Mouse (Mus musculus): ENCODE data around the gene Slc12a3. TPM values are rescaled to one million over a fixed set of nuclear protein-coding genes. Genes with fewer than 3 reads are reported as not detected.

Gene Slc12a3
- polyA plus RNA-seq, 1 experiment, result 1.4 TPM

DNA sequence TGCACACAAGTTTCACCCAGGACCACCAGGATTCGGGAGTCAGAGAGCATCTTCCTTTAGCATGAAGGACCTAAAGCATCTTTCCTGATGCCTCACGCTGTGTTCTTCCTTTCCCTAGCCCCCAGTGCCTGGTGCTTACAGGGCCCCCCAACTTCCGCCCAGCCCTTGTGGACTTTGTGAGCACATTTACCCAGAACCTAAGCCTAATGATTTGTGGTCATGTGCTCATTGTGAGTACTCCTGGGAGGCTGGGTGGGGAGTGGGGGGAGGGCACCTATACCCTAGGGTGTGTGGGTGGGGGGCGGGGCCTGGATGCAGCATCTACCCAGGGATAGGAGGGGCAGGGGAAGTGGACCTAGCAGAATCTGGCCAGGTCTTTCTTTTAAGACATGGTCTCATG, 16.7 kb downstream of the Slc12a3 start:
- H3K36me3 ChIP-seq (ENCODE audit: control insufficient read depth, insufficient read depth, low read length), result no peaks in the 10 kb centered on the region
- no peak overlapping the region for H3K27ac ChIP-seq (ENCODE audit: control insufficient read depth, insufficient read depth, low read depth, low read length)
- H3K4me3 ChIP-seq (ENCODE audit: control insufficient read depth, low read depth, low read length), result no peak overlapping the region
- H3K27me3 ChIP-seq (ENCODE audit: control insufficient read depth, insufficient read depth, low read length), result no peaks in the 10 kb centered on the region
- peaks cover 4% of the 10 kb centered on the region; the same call in 1 of the 2 replicates for H3K4me1 ChIP-seq (ENCODE audit: control insufficient read depth, insufficient read depth, low read length)
- TF ChIP-seq CTCF (IDR thresholded peaks at IDR 0.05; ENCODE audit: control insufficient read depth, insufficient read depth, insufficient replicate concordance, low read depth, low read length) (no peak), POLR2A (IDR thresholded peaks at IDR 0.05; ENCODE audit: control insufficient read depth, low read depth, low read length) (no peak)

DNA sequence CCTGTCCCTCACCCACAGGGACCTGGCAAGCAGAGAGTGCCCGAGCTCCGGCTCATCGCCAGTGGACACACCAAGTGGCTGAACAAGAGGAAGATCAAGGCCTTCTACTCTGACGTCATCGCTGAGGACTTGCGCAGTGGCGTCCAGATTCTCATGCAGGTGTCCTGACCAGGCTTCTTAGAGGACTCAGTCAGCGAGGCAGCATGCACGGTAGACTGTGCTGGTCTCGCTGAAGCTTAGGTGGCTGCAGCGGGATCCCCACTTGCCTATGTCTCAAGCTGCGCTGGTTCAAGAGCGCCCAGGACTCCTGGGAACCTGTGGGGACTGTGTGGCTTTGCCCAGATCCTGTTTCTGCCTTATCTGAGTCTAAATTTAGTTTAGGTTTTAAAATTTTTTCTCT, 17.3 kb downstream of the Slc12a3 start:
- Histone ChIP-seq H3K4me3 (ENCODE audit: control insufficient read depth, low read depth, low read length) (no peak overlapping the region), H3K27ac (ENCODE audit: control insufficient read depth, insufficient read depth, low read depth, low read length) (no peak overlapping the region)

DNA sequence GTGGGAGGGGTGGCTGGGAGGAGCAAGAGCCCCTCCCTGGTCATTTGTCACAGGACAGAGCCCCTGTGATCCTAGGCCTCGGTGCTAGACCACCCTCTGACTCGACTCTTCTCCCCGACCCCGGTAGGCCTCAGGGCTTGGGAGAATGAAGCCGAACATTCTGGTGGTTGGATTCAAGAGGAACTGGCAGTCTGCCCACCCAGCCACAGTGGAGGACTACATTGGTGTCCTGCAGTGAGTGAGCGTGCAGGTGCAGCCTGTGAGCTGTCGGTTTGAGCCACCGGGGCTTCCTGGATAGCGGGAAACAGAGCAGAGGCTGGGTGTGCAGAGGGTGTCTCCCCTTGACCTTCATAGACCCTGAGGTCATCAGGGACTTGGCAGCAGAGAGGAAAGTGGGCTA, 19.4 kb downstream of the Slc12a3 start:
- Histone ChIP-seq H3K4me3 (ENCODE audit: control insufficient read depth, low read depth, low read length) (no peak overlapping the region), H3K27me3 (ENCODE audit: control insufficient read depth, insufficient read depth, low read length) (no peaks in the 10 kb centered on the region), H3K36me3 (ENCODE audit: control insufficient read depth, insufficient read depth, low read length) (no peaks in the 10 kb centered on the region), H3K27ac (ENCODE audit: control insufficient read depth, insufficient read depth, low read depth, low read length) (no peak overlapping the region), H3K4me1 (ENCODE audit: control insufficient read depth, insufficient read depth, low read length) (peaks cover 4% of the 10 kb centered on the region; the same call in 1 of the 2 replicates)
- TF ChIP-seq CTCF (IDR thresholded peaks at IDR 0.05; ENCODE audit: control insufficient read depth, insufficient read depth, insufficient replicate concordance, low read depth, low read length) (no peak), POLR2A (IDR thresholded peaks at IDR 0.05; ENCODE audit: control insufficient read depth, low read depth, low read length) (no peak)

More for the DNA sequence above, 17.3 kb downstream of the Slc12a3 start:
- H3K4me1 ChIP-seq (ENCODE audit: control insufficient read depth, insufficient read depth, low read length), result peaks cover 4% of the 10 kb centered on the region; the same call in 1 of the 2 replicates
- H3K36me3 ChIP-seq (ENCODE audit: control insufficient read depth, insufficient read depth, low read length), result no peaks in the 10 kb centered on the region
- TF ChIP-seq CTCF (IDR thresholded peaks at IDR 0.05; ENCODE audit: control insufficient read depth, insufficient read depth, insufficient replicate concordance, low read depth, low read length) (no peak), POLR2A (IDR thresholded peaks at IDR 0.05; ENCODE audit: control insufficient read depth, low read depth, low read length) (no peak)
- H3K27me3 ChIP-seq (ENCODE audit: control insufficient read depth, insufficient read depth, low read length), result no peaks in the 10 kb centered on the region

DNA sequence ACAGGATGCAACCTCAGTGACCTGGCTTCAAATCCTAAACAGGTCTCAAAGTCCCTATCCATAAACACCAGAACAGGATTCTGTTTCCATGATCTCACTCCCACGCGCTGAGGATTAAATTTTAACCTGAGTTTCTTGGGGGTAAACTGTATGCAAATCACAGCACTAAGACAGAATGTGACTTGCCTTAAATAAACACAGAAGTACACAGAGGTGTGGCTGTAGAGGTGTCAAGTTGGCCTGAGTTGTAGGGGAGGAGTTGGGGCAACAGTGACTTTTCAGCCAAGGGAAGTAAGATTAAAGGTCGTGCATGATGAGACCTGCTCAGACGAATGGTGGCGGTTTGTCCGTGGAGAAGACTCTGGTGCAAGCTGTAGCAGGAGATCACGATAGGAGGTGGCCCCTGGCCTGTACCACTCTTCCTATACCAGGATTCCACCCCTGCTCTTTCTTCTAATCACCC, 25.1 kb downstream of the Slc12a3 start:
- H3K27ac ChIP-seq (ENCODE audit: control insufficient read depth, insufficient read depth, low read depth, low read length), result no peak overlapping the region
- no peaks in the 10 kb centered on the region for H3K27me3 ChIP-seq (ENCODE audit: control insufficient read depth, insufficient read depth, low read length)
- H3K36me3 ChIP-seq (ENCODE audit: control insufficient read depth, insufficient read depth, low read length), result no peaks in the 10 kb centered on the region
- H3K4me1 ChIP-seq (ENCODE audit: control insufficient read depth, insufficient read depth, low read length), result no peaks in the 10 kb centered on the region
- no peak for TF ChIP-seq CTCF (IDR thresholded peaks at IDR 0.05; ENCODE audit: control insufficient read depth, insufficient read depth, insufficient replicate concordance, low read depth, low read length)
- TF ChIP-seq POLR2A (IDR thresholded peaks at IDR 0.05; ENCODE audit: control insufficient read depth, low read depth, low read length), result no peak
- no peak overlapping the region for H3K4me3 ChIP-seq (ENCODE audit: control insufficient read depth, low read depth, low read length)

DNA sequence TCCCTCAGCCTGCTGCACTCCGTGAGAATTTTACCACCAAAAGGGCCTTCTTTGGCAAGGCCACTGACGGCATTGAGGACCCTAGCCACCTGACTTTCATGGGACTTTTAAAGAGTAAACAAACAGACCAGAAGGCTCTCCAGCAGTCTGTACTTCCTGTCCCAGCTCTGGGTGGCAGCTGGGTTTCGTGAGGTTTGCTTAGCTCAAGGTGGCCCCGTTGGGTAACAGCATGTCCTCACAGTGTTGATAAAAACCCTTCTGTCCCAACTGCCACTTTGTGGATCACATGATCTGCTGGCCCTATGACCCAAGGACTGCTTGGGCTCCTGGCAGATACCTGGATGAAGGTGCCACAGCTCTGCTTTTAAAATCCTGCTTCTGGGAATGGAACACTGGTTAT, 25.6 kb downstream of the Slc12a3 start:
- Histone ChIP-seq H3K27ac (ENCODE audit: control insufficient read depth, insufficient read depth, low read depth, low read length) (no peak overlapping the region), H3K36me3 (ENCODE audit: control insufficient read depth, insufficient read depth, low read length) (no peaks in the 10 kb centered on the region), H3K4me3 (ENCODE audit: control insufficient read depth, low read depth, low read length) (no peak overlapping the region), H3K4me1 (ENCODE audit: control insufficient read depth, insufficient read depth, low read length) (no peaks in the 10 kb centered on the region), H3K27me3 (ENCODE audit: control insufficient read depth, insufficient read depth, low read length) (no peaks in the 10 kb centered on the region)
- TF ChIP-seq CTCF (IDR thresholded peaks at IDR 0.05; ENCODE audit: control insufficient read depth, insufficient read depth, insufficient replicate concordance, low read depth, low read length), result no peak
- no peak for TF ChIP-seq POLR2A (IDR thresholded peaks at IDR 0.05; ENCODE audit: control insufficient read depth, low read depth, low read length)

DNA sequence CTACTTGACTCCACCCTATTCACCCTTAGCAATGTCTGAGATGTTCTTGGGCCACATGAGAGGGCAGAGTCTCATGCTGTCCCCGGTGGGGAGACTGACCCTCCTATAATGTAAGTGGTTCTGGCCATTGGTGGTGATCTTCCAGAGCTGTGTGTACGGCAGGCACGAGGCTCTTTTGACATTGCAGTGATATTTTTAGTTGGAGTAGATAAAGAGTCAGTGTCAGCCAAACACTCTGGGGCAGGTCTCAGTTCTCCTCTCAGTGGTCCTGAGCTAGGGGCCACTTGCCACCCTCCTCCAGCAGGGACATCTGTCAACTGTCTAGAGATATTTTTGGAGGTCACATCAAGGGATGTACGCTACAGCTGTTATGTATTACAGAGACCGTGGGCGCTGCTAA, 28.2 kb downstream of the Slc12a3 start:
- Histone ChIP-seq H3K27me3 (ENCODE audit: control insufficient read depth, insufficient read depth, low read length) (no peaks in the 10 kb centered on the region), H3K27ac (ENCODE audit: control insufficient read depth, insufficient read depth, low read depth, low read length) (no peak overlapping the region), H3K4me3 (ENCODE audit: control insufficient read depth, low read depth, low read length) (no peak overlapping the region), H3K36me3 (ENCODE audit: control insufficient read depth, insufficient read depth, low read length) (no peaks in the 10 kb centered on the region), H3K4me1 (ENCODE audit: control insufficient read depth, insufficient read depth, low read length) (peaks cover 3% of the 10 kb centered on the region)
- no peak for TF ChIP-seq CTCF (IDR thresholded peaks at IDR 0.05; ENCODE audit: control insufficient read depth, insufficient read depth, insufficient replicate concordance, low read depth, low read length)
- no peak for TF ChIP-seq POLR2A (IDR thresholded peaks at IDR 0.05; ENCODE audit: control insufficient read depth, low read depth, low read length)

DNA sequence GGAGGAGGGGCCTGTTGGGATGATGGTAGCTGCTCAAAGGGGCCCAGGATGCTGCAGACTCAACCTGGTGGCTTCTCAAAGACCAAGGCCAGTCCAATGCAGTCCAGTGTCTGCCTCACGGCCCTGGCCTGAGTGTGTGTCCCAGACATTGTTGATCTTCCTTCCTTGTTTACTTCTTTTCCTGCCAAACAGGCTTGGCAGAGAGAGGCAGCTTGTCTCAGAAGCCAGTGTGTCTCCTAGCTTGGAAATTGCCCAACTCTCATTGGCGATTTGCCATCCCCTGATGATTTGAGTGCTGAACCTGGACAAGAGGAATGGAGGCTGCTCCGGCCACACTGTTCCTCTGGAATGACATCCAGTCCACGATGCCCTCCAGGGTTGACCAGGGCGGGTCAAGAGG, 29.5 kb downstream of the Slc12a3 start:
- Histone ChIP-seq H3K4me1 (ENCODE audit: control insufficient read depth, insufficient read depth, low read length) (peaks cover 5% of the 10 kb centered on the region), H3K27ac (ENCODE audit: control insufficient read depth, insufficient read depth, low read depth, low read length) (no peak overlapping the region), H3K4me3 (ENCODE audit: control insufficient read depth, low read depth, low read length) (no peak overlapping the region), H3K36me3 (ENCODE audit: control insufficient read depth, insufficient read depth, low read length) (no peaks in the 10 kb centered on the region), H3K27me3 (ENCODE audit: control insufficient read depth, insufficient read depth, low read length) (no peaks in the 10 kb centered on the region)
- TF ChIP-seq POLR2A (IDR thresholded peaks at IDR 0.05; ENCODE audit: control insufficient read depth, low read depth, low read length) (no peak), CTCF (IDR thresholded peaks at IDR 0.05; ENCODE audit: control insufficient read depth, insufficient read depth, insufficient replicate concordance, low read depth, low read length) (no peak)

All from testis, adult 2 months (tissue).